Mouse (Mus musculus): Measurements from ENCODE around the gene Adamts3. TPM values are rescaled to one million over a fixed set of nuclear protein-coding genes. Genes with fewer than 3 reads are reported as not detected.
A peak's percentile ranks its signal among the peaks of the same experiment; 100 is the strongest.

Gene Adamts3
- 1 to 10 TPM; 3.5 to 4.0 TPM for total RNA-seq (2021)
- long read RNA-seq, experiment 1, partial matches to known transcripts, result 0 of 2 reads
- long read RNA-seq, experiment 1, other reads (novel, unspliced or antisense), result 1 of 2 reads
- long read RNA-seq, experiment 2, result 0 reads

DNA sequence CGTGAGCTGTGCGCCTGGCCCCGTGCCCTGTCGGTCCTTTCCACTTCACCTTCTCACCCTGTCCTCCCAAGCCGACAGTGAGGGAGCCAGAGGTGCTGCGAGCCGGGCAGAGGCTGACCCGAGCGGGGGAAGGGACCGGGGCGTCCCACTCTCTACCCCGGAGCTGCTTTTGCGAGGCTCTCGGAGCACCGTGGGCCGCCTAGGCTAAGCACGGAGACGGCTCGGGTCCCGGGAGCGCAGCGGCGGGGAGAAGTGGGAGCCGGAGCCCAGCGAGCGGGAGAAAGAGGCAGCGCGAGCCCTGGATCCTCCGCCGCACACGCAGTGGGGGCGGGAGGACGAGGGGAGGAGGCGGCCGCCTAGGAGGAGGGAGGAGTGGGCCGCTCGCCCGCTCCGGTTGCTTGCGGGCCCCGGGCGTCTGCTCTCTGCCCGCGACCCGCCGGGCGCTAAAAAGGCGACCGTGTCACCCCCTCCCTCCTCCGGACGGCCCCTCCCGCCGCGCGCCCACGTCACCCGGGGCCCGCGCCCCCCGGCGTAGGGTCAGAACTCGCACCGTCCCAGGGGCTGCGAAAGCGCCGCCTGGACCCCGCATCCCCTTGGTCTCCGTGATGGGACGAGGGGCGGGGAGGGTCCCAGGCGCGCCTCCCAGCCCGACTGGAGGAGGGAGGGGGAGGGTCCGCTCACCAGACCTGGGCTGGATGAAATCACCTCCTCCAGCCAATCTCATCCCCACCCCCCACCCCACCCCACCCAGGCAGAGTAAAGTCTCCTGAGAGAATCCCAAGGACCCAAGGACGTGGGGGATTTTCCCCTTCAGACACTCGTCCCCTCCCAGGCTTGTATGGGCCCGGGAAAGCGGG, at the start of gene Adamts3:
Gene Adamts3, minus strand, starts transcription at position 284 of the 857 bp plus-strand sequence.
- intact Hi-C loops (cut with DNase I; ENCODE audit: low total_unique reads), result no loop called here
- peak; percentile 64 for DNase-seq

DNA sequence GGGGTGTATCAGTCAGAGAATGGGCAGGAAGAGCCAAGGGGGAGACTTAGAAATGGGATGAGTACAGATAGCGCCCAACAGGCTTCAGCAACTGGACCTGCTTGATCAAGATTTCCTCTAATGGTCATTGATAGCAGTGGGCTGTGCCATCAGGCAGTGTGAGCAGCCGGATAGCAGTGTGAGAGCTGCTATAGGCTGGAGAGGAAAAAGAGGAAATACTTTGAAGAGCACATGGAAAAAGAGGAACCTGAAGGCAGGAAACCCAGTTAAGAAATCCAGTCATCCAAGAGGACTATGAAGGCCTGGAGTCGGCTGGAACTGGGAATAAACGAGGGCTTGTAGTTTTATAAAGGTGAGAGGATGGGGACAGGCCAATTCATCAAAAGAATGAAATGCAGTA, 48.4 kb upstream of the Adamts3 start:
- intact Hi-C loops (cut with DNase I; ENCODE audit: low total_unique reads), result no loop called here
- DNase-seq, result no peak

DNA sequence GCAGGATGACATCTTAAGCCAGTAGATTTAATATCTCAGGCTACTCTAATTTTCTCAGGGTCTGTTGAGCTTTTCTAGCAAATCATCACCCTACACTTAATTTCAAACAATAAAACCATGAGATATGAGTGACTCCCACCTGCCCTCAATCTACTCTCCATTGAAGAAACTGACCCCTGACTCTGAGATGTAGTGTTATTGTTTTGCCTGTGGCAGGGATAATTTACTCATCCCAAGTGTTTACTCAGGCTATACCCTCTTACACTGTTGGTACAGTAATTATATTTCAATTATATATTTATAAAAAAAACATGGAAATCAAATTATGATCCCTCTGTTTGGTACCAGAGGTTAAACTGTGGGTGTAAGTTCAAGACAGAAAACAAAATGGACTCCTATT, 29.2 kb upstream of the Adamts3 start:
- intact Hi-C loops (cut with DNase I; ENCODE audit: low total_unique reads), result no loop called here
- DNase-seq, result no peak

DNA sequence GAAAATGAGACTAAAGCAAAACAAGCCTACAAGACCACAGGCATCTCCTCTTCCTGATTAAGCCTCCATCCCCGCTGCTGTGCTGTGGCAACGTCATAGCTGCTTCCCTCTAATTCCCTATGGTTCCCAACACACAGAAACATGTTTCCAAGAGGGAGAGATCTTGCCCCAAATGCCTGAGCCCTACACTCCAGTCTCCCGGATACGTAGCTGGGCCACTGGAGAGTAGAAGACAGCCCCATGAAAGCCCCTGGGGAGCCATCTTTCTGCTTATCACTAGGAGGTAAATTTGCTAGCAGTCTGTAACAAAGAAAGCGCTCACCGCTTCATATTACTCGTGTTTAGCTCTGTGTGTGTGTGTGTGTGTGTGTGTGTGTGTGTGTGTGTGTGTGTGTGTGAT, 28.8 kb upstream of the Adamts3 start:
- no peak for DNase-seq

DNA sequence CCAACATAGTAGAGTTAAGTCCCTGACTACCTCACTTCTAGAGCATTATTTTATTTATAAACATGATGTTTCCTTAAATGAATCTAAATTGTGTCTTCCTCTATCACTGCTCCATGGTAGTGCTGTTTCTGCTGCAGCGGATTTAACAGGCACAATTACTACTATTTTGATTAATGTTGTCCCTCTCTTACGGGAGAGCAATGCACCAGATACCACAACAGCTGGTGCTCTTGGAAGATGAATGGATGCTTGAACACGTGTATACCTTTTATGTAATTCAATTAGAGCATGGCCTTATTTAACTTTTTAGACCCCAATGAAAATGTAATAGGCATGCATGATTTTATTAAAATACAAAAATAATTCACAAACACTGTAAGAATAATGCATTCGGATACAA, 28.4 kb upstream of the Adamts3 start:
- no peak for DNase-seq
- intact Hi-C loops (cut with DNase I; ENCODE audit: low total_unique reads), result no loop called here

More for the DNA sequence above, 28.8 kb upstream of the Adamts3 start:
- intact Hi-C loops (cut with DNase I; ENCODE audit: low total_unique reads), result no loop called here

DNA sequence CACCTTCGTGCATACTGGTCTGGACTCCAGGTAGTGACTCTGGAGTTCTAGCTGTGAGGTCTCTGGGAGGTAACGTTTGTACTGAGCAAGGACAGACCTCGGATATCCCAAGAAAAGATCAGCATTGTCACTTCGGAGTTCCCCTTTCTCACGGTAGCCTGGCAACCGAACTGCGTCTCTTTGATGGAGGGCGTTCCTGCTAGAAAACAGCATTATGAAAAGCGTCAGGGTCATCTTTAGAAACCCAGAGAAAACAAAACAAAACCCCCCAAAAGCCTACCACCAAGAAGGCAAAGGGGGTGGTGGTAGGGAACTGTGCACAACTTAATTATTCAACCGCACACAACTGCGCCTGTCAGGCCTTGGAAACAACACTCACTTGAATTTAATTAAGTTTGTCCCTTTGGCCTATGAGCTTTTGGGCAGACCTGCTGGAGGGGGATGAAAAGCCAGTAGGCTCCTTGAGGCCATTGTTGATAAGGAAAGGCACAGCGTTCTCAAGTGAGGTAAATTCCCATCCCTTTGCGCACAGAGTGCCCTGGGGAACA, 23.8 kb upstream of the Adamts3 start:
- DNase-seq, result no peak
- intact Hi-C loops (cut with DNase I; ENCODE audit: low total_unique reads), result no loop called here

DNA sequence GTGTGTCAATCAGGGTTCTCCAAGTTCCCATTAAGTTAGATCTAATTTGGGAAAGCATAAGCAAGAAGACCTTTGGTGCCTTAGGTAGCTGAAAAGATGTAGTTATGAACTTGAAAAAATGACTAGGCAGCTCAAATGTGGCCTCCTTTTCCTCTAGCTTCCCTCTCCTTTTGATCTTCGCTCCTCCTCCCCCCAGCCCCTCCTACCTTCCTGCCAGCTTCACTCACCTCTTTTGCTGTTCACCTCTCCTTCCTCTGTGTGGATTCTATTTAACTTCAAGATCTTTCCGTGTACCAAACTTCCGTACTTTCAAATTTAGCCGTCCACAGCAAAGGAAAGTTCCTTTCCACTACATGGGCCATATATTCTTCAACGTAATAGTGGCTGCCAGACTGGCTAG, 17.9 kb upstream of the Adamts3 start:
- intact Hi-C loops (cut with DNase I; ENCODE audit: low total_unique reads), result no loop called here
- no peak for DNase-seq

DNA sequence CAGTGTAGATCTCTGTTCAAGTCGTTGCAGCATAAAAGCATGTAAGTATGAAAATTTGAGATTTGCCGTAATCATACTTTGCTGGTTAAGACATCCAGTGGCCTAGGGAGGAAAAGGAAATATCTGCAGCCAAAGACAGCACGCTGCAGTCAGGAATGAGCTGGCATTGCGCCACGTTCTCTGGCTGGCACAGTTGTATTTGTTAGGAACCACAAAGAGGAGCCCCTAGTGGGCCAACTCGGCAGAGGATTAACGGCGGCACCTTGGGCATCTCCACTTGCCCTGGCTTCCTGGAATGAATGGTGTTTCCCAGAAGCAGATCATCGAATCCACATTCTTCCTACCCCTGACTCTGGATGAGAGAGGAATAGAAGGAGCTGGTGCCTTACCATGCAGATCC, 14.4 kb upstream of the Adamts3 start:
- DNase-seq, result peak; percentile 50
- intact Hi-C loops (cut with DNase I; ENCODE audit: low total_unique reads), result no loop called here

DNA sequence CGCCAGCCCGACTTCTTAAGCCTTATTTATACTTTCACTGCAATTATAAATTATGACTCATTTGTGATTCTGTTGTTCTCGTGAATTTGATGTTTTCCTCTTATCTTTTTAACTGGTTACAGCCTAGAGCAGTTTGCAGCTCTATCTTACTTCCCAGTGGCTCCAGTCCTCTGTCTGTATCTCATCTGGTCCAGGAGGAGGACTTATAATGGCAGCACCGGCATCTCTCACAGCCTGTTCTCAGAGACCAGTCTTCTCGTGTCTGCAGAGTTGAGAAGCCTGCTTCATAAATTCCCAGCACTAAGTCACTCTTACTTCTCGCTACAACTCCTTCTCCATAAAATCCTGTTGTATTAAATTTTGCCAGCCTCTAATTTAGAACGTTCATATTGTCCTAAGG, 12.4 kb upstream of the Adamts3 start:
- DNase-seq, result no peak
- intact Hi-C loops (cut with DNase I; ENCODE audit: low total_unique reads), result no loop called here

DNA sequence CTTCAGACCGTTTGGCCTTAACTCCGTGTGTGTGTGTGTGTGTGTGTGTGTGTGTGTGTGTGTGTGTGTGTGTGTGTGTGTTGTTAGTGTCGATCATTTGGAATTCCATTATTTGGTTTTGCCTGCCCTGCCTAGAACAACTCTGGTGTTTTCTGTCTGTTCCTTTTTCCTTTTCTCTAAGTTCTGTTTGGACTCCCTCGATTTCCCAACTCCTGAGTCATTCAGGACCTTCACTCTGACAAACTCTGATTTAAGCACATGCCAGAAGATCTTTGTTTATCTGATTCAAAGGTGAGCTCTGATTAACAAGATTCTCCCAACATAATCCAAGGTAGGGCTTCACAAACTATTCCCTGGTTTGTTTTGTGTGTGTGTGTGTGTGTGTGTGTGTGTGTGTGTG, 1.9 kb upstream of the Adamts3 start:
- intact Hi-C loops (cut with DNase I; ENCODE audit: low total_unique reads), result no loop called here
- DNase-seq, result no peak

DNA sequence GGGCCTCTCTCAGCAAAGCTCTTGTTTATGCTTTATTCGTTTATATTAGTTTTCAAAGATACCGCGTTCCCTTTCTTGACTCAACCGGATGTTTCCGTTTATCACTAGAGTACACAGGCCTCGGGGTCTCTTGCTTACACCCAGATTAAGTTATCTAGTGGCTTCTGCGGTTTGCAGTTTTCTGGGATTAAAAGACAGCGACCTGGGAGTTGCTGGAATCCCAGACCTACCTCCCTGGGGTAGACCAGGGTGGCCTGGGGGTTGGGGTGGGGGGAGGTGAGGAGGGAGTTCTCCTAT, 722 bp upstream of the Adamts3 start:
- no peak for DNase-seq
- intact Hi-C loops (cut with DNase I; ENCODE audit: low total_unique reads), result no loop called here

DNA sequence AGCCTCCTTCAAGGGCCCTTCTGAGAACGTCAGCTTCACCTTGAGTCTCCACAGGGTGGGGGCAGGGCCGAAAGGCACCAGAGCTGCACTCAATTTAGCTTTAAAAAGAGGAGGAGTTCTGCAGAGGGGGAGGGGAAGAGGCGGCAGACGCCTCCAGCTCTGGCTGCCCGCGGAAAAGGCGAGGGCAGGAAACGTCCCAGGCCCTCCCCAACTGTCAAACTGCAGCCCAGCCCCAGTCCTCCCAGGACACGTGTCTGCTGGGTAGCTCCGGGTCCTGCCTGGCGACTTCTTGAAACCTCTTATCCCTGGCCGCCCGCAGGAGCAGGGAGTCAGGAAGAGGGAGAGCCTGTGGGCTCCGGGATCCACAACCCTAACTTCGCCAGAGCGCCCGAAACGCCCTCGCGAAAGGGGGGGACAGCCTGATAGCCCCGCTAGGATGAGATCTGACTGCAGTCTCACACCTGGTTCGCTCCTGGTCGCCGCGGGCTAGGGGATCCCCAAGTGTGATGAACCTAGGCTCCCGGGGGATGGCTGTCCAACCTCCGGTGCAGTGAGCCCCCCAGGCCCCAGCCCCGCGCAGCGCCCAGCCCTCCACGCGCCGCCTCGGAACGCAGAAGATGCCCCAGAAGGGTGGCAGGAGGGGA, 921 bp downstream of the Adamts3 start:
- peak; percentile 51 for DNase-seq
- intact Hi-C loops (cut with DNase I; ENCODE audit: low total_unique reads), result no loop called here

DNA sequence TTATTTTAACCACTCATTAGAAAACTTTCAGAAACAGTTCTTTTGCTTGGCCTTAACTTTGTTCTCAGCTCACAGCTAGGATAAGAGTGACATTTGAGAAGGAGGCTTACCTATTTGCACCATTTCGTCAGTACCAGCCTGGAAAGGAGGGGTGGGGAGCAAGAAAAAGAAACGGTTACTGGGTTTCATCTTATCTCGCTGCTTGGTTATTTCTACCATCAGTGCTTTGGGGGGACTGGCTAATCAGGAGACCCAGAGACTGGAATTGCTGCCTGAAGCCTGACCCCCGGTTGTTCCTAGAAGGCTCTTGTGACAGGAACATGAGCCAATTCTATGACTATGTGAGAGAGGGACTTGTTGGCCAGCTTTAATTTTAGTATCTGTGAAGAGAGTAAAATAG, 1.7 kb downstream of the Adamts3 start:
- intact Hi-C loops (cut with DNase I; ENCODE audit: low total_unique reads), result no loop called here

DNA sequence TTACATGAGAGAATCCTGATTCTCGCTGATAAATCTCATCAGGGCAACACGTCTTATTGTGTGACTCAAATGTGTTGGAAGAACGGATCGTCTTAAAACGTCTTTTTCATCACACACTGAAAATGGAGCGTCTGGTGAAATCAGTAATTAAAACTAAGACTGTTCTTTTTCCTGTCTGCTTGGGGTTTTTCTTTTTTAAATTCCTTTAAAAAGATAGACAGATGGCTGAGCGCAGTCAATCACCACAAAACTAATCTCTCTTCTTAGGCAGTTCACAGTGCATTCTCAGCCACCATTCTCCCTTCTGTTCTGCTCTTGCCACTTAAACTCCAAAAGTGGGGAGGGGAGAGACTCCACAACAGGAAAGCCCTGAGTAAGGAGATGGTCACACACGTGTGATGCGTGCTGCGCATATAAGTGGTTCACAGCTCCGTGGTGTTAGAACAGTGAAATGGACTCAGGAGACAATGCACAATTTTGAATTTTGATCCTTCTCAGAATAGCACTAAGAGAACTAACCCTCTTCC, 4.2 kb downstream of the Adamts3 start:
- intact Hi-C loops (cut with DNase I; ENCODE audit: low total_unique reads), result no loop called here
- DNase-seq, result no peak

More for the DNA sequence above, 1.7 kb downstream of the Adamts3 start:
- DNase-seq, result no peak

DNA sequence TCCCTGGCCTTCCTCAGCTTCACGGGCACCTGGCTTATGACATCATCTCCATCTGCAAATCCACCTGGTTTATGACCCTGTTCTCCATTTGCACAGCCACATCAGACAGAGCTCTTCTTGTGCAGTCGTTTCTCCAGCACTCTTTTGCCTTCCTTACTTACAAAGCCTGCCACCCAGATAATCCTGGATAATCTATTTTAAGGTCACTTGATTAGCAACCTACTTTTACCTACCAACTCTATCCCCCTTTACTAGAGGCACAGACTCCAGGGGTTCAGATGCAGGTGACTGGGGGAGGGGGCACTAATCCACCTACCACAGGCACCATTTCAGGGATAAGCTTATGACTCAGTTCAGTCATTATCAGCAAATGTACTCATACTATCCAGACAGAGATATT, 10.5 kb downstream of the Adamts3 start:
- no peak for DNase-seq
- intact Hi-C loops (cut with DNase I; ENCODE audit: low total_unique reads), result no loop called here

DNA sequence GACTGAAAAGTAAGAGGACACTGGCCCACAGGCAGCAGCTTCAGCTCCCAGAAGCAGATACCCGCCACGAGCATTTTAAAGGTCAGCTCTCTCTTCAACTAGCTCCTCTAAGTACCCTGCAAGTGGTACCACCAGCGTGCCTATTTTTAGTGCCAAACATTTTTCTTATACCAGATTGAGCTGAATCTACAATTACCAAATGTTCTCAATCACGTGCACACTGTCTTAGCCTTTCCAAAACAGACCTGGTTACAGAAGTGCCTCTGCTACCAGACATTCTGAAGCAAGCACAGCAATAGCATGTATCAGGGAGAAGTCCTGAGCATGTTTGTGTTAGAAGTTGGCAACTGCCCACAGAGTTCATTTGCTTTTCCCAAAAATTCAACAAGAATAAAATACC, 23.5 kb downstream of the Adamts3 start:
- intact Hi-C loops (cut with DNase I; ENCODE audit: low total_unique reads), result no loop called here
- DNase-seq, result no peak

DNA sequence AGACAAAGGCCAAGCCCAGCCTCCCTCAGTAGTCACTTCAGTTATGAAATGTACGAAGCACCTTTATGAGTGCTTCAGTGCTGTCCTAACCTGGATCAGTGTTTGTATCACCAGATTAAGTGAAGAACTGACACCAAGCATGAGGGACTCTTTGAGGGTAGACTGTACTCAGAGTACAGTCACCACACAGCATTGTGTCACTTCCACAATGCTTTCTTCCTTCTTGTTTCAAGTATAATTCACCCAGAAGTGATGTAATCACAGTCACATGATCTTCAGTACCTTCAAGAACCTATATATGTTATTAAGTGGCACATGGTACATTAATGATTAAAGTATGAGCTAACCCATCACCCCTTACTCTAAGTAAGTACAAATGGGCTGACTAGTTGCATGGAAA, 24.3 kb downstream of the Adamts3 start:
- intact Hi-C loops (cut with DNase I; ENCODE audit: low total_unique reads), result no loop called here
- DNase-seq, result no peak

DNA sequence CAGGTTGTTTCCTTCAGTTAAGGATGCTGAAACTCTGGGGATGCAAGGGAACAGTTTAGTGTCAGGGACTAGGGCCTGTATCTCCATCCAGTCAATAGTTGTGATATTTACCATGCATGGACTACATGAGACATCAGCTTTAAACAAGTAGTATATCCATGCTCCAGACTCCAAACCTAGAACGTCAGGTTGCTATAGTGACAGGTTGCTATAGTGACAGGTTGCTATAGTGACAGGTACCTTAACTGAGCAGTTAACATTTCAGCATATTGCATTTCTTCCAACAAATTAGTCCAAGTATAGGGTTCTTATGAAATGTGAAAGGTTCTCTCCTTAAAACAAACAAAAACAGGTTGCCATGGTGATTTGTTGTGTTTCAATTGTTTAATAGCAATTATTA, 36.6 kb downstream of the Adamts3 start:
- intact Hi-C loops (cut with DNase I; ENCODE audit: low total_unique reads), result no loop called here
- DNase-seq, result no peak

DNA sequence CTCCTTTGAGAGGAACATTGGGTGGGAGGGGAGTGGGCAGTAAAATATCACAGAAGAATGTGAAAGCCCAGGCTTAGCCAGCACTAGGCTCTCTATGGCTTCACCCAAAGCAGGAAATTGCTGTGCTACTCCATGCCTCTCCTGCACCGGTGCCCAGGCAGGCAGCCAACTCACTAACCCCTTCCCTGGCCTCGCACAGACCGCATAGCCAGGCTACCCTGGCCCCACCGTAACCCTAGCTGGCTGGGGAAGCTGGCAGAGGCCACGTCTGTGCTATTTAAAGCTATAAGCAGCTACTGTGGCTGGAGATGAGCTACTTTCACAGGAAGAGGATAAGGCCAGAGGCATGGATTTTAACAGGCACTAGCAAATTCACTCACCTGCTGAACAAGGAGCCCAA, 38.8 kb downstream of the Adamts3 start:
- intact Hi-C loops (cut with DNase I; ENCODE audit: low total_unique reads), result no loop called here
- peak; percentile 88 for DNase-seq

DNA sequence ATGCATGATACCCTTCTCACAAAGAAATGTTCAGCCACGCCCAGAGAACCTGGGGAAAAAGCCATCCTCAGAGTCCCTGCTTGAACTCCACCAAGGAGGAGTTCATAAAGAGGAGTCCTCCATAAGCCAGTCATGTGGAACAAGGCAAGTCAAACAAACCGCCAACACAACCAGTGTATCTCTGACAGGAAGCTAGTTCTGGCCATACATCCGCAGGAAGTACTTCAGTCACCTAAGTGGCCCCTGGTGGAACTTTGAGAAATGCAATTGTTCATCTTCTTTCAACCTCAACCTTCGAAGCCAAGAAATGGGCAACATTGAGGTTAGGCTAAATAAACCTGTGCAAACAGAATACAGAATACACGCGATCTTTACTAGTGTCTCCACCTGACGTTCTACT, 39.7 kb downstream of the Adamts3 start:
- intact Hi-C loops (cut with DNase I; ENCODE audit: low total_unique reads), result no loop called here
- DNase-seq, result no peak

DNA sequence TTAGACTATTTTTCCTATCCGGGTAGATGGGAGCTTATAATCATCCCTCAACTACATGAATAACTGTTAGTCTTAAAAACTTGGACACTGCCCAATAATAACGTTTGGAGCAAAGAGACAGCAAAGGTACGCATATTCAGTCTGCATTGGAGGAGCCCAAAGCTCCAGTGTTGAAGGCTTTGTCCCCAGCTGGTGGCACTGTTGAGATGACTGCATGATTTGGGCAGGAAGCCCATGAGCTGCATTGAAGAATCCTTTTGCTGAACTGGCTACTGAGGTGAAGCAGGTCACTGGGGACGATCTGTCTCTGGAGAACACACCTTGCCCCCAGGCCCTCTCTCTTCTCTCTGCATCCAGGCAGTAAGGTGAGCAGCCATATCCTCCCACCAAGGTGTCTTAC, 43.5 kb downstream of the Adamts3 start:
- DNase-seq, result peak; percentile 28
- intact Hi-C loops (cut with DNase I; ENCODE audit: low total_unique reads), result loop anchor here (5.0 kb wide), 1 partner anchor 358 kb away; no protein-coding TSS in a partner anchor

All from gastrocnemius, postnatal 14 days (tissue).